Mouse (Mus musculus) layer of hippocampus, adult 8-10 months (tissue): ENCODE results near the gene Maats1. TPM values are rescaled to one million over a fixed set of nuclear protein-coding genes. Genes with fewer than 3 reads are reported as not detected.
"Not testable (repeated sequence)": the region's sequence is repeated elsewhere in the genome, so short reads cannot be mapped to it uniquely, and the experiment has no call there.

Experiments
- DNase-seq, 2 experiments: peaks; one replicate each; pipeline ENCODE4 v3.0.0; 2022; ENCODE audit warnings: low spot score in 2 of 2
- total RNA-seq, 4 experiments: library from RNA; stranded (reverse); gene quantifications; 2 replicates each; pipeline ENCODE4 v1.2.4; 2022

Gene Maats1
- total RNA-seq, 4 experiments from 2014 or later, result 1.3 to 2.0 (median 1.6) TPM

GRCm38 (mm10) chr16:38348217-38348761, 6.3 kb upstream of the Maats1 start:
- no peak for DNase-seq

GRCm38 (mm10) chr16:38347588-38347987, 5.6 kb upstream of the Maats1 start:
- no peak for DNase-seq

- peak; percentile 93 for DNase-seq
Measured at GRCm38 (mm10) chr16:38346529-38347325, 4.8 kb upstream of the Maats1 start, which contains the start of the genes Cox17 and Gm21987. Gene Cox17 (plus strand): TSS chr16:38346991. Gene Gm21987 (plus strand): TSS chr16:38347040.

- no peak for DNase-seq
Measured at GRCm38 (mm10) chr16:38344941-38345725, 3.2 kb upstream of the Maats1 start.

GRCm38 (mm10) chr16:38338077-38338476, 3.9 kb downstream of the Maats1 start:
- not testable (repeated sequence) for DNase-seq

GRCm38 (mm10) chr16:38334431-38334830, 7.5 kb downstream of the Maats1 start:
- DNase-seq, result no peak

- no peak for DNase-seq
Measured at GRCm38 (mm10) chr16:38329340-38329739, 12.6 kb downstream of the Maats1 start.

GRCm38 (mm10) chr16:38326778-38327397, 15.1 kb downstream of the Maats1 start:
- no peak for DNase-seq

GRCm38 (mm10) chr16:38324311-38324710, 17.6 kb downstream of the Maats1 start:
- DNase-seq, result no peak

GRCm38 (mm10) chr16:38321452-38321935, 20.4 kb downstream of the Maats1 start:
- DNase-seq, result peak; percentile 15 to 57

- no peak for DNase-seq
Measured at GRCm38 (mm10) chr16:38319087-38319486, 22.9 kb downstream of the Maats1 start.

- DNase-seq, result no peak
Measured at GRCm38 (mm10) chr16:38318492-38318891, 23.5 kb downstream of the Maats1 start.

- no peak for DNase-seq
Measured at GRCm38 (mm10) chr16:38308195-38308594, 33.7 kb downstream of the Maats1 start.

- DNase-seq, result no peak
Measured at GRCm38 (mm10) chr16:38307651-38308050, 34.3 kb downstream of the Maats1 start.

- no peak for DNase-seq
Measured at GRCm38 (mm10) chr16:38307221-38307605, 34.7 kb downstream of the Maats1 start.

- no peak for DNase-seq
Measured at GRCm38 (mm10) chr16:38306571-38307220, 35.2 kb downstream of the Maats1 start.

GRCm38 (mm10) chr16:38304460-38305194, 37.3 kb downstream of the Maats1 start:
- DNase-seq, result no peak

GRCm38 (mm10) chr16:38302367-38302766, 39.6 kb downstream of the Maats1 start:
- DNase-seq, result no peak

GRCm38 (mm10) chr16:38298410-38298809, 43.5 kb downstream of the Maats1 start:
- DNase-seq, result no peak

GRCm38 (mm10) chr16:38295349-38295930, 46.5 kb downstream of the Maats1 start:
- no peak for DNase-seq
